Mouse (Mus musculus) forebrain, embryonic 10.5 days (tissue): Measurements from ENCODE around the gene Cnmd. TPM values are rescaled to one million over a fixed set of nuclear protein-coding genes. Genes with fewer than 3 reads are reported as not detected.

Source experiments
- DNase-seq: peaks from one replicate; pipeline ENCODE4 v3.0.0-alpha.2; 2017; ENCODE audit warnings: low spot score; ENCODE audit errors: extremely low spot score
- H3K27ac ChIP-seq: fragments of 300-500 bp; sonication (generic); 2 replicates; pipeline ENCODE4 v1.5.1; 2016; ENCODE audit warnings: mild to moderate bottlenecking
- H3K27me3 ChIP-seq: fragments of 300-500 bp; sonication (generic); 2 replicates; pipeline ENCODE4 v1.6.1; 2016; ENCODE audit warnings: mild to moderate bottlenecking; ENCODE audit not compliant: poor library complexity, severe bottlenecking
- H3K36me3 ChIP-seq: fragments of 300-500 bp; sonication (generic); replicated peaks from 2 replicates; pipeline ENCODE4 v1.6.1; 2016; ENCODE audit warnings: mild to moderate bottlenecking, moderate library complexity
- H3K4me1 ChIP-seq: fragments of 300-500 bp; sonication (generic); 2 replicates; pipeline ENCODE4 v1.6.1; 2016
- H3K4me3 ChIP-seq: fragments of 300-500 bp; sonication (generic); 2 replicates; pipeline ENCODE4 v1.5.1; 2016; ENCODE audit warnings: mild to moderate bottlenecking, moderate library complexity
- H3K9me3 ChIP-seq: fragments of 300-500 bp; sonication (generic); 2 replicates; pipeline ENCODE4 v1.6.1; 2016; ENCODE audit warnings: mild to moderate bottlenecking, moderate library complexity
- WGBS: fragments of 180-500 bp; shearing (Covaris S2); methylation state at CpG from one replicate; pipeline ENCODE4 v1.1.7; 2016; 5-methylcytosine and 5-hydroxymethylcytosine counted together
- polyA plus RNA-seq: library from polyadenylated mRNA; unstranded; fragments of >200 nt; fragmentation: Nextera tagmentation; extraction: Ambion mirVana; gene quantifications from 2 replicates; pipeline ENCODE4 v1.2.1, GENCODE M21; 2016

Cnmd gene
- polyA plus RNA-seq, 1 experiment from 2014 or later = 1.7 TPM

- WGBS = 84% methylated on average over 5 of the region's 5 CpGs
- no peak for DNase-seq
Observed at GRCm38 (mm10) chr14:79672567-79672966, 10.6 kb upstream of the Cnmd start.

GRCm38 (mm10) chr14:79671008-79671407 is 9.0 kb upstream of the Cnmd start:
- no peaks in the 10 kb centered on the region for H3K9me3 ChIP-seq
- H3K4me3 ChIP-seq = no peak overlapping the region
- DNase-seq = no peak
- H3K27ac ChIP-seq = no peak overlapping the region
- no peaks in the 10 kb centered on the region for H3K36me3 ChIP-seq
- H3K4me1 ChIP-seq = peaks cover 17% of the 10 kb centered on the region
- H3K27me3 ChIP-seq = no peaks in the 10 kb centered on the region
- 96% methylated on average over 3 of the region's 3 CpGs for WGBS

More at GRCm38 (mm10) chr14:79672567-79672966, 10.6 kb upstream of the Cnmd start:
- H3K36me3 ChIP-seq = no peaks in the 10 kb centered on the region
- no peaks in the 10 kb centered on the region for H3K27me3 ChIP-seq
- no peaks in the 10 kb centered on the region for H3K9me3 ChIP-seq
- peaks cover 32% of the 10 kb centered on the region for H3K4me1 ChIP-seq
- no peak overlapping the region for H3K4me3 ChIP-seq
- no peak overlapping the region for H3K27ac ChIP-seq

- Histone ChIP-seq H3K9me3 (no peaks in the 10 kb centered on the region), H3K4me1 (peaks cover 28% of the 10 kb centered on the region), H3K27ac (peak overlapping the region; percentile 54), H3K36me3 (no peaks in the 10 kb centered on the region), H3K27me3 (peaks cover 23% of the 10 kb centered on the region), H3K4me3 (peak overlapping the region; percentile 44)
- DNase-seq = peak; percentile 70
- 20% methylated on average over 33 of the region's 33 CpGs for WGBS
Observed at GRCm38 (mm10) chr14:79661005-79661917, 709 bp downstream of the Cnmd start.

GRCm38 (mm10) chr14:79660467-79660866 is 1.5 kb downstream of the Cnmd start:
- H3K4me3 ChIP-seq = no peak overlapping the region
- 50% methylated on average over 5 of the region's 5 CpGs for WGBS
- H3K4me1 ChIP-seq = peaks cover 28% of the 10 kb centered on the region
- H3K9me3 ChIP-seq = no peaks in the 10 kb centered on the region
- H3K27me3 ChIP-seq = peaks cover 23% of the 10 kb centered on the region
- no peak overlapping the region for H3K27ac ChIP-seq
- H3K36me3 ChIP-seq = no peaks in the 10 kb centered on the region
- no peak for DNase-seq

GRCm38 (mm10) chr14:79658748-79659508 is 3.0 kb downstream of the Cnmd start:
- no peak for DNase-seq

GRCm38 (mm10) chr14:79658286-79658685 is 3.7 kb downstream of the Cnmd start:
- no peaks in the 10 kb centered on the region for H3K36me3 ChIP-seq
- peaks cover 28% of the 10 kb centered on the region for H3K4me1 ChIP-seq
- WGBS = 65% methylated on average over 5 of the region's 5 CpGs
- H3K27ac ChIP-seq = peak overlapping the region; percentile 57; the same call in 1 of the 2 replicates
- peaks cover 23% of the 10 kb centered on the region for H3K27me3 ChIP-seq
- no peaks in the 10 kb centered on the region for H3K9me3 ChIP-seq
- no peak for DNase-seq
- H3K4me3 ChIP-seq = no peak overlapping the region

More at GRCm38 (mm10) chr14:79658748-79659508, 3.0 kb downstream of the Cnmd start:
- Histone ChIP-seq H3K36me3 (no peaks in the 10 kb centered on the region), H3K9me3 (no peaks in the 10 kb centered on the region), H3K4me3 (no peak overlapping the region), H3K4me1 (peaks cover 28% of the 10 kb centered on the region), H3K27ac (0 out of 2 replicates have a peak overlapping the region, but pooled peaks have one; percentile 57), H3K27me3 (peaks cover 23% of the 10 kb centered on the region)
- 82% methylated on average over 6 of the region's 6 CpGs for whole genome bisulfite sequencing

- H3K36me3 ChIP-seq = no peaks in the 10 kb centered on the region
- no peaks in the 10 kb centered on the region for H3K27me3 ChIP-seq
- DNase-seq = no peak
- no peaks in the 10 kb centered on the region for H3K4me1 ChIP-seq
- H3K4me3 ChIP-seq = no peak overlapping the region
- 84% methylated on average over 4 of the region's 4 CpGs for WGBS
- no peak overlapping the region for H3K27ac ChIP-seq
- no peaks in the 10 kb centered on the region for H3K9me3 ChIP-seq
Observed at GRCm38 (mm10) chr14:79652654-79653053, 9.3 kb downstream of the Cnmd start.

GRCm38 (mm10) chr14:79649680-79650079 is 12.3 kb downstream of the Cnmd start:
- no peaks in the 10 kb centered on the region for H3K36me3 ChIP-seq
- no peak overlapping the region for H3K27ac ChIP-seq
- H3K4me1 ChIP-seq = peaks cover 10% of the 10 kb centered on the region
- DNase-seq = no peak
- 0 out of 2 replicates have a peak, but pooled peaks cover 6% of the 10 kb centered on the region for H3K27me3 ChIP-seq
- H3K9me3 ChIP-seq = no peaks in the 10 kb centered on the region
- 93% methylated on average over 3 of the region's 3 CpGs for WGBS
- no peak overlapping the region for H3K4me3 ChIP-seq

GRCm38 (mm10) chr14:79645378-79645777 is 16.6 kb downstream of the Cnmd start:
- WGBS = 41% methylated on average over 11 of the region's 11 CpGs
- H3K9me3 ChIP-seq = no peaks in the 10 kb centered on the region
- H3K4me1 ChIP-seq = peaks cover 10% of the 10 kb centered on the region
- no peak for DNase-seq
- H3K27ac ChIP-seq = no peak overlapping the region
- H3K36me3 ChIP-seq = no peaks in the 10 kb centered on the region
- no peak overlapping the region for H3K4me3 ChIP-seq
- 0 out of 2 replicates have a peak, but pooled peaks cover 6% of the 10 kb centered on the region for H3K27me3 ChIP-seq

- DNase-seq = no peak
- H3K36me3 ChIP-seq = no peaks in the 10 kb centered on the region
- no peaks in the 10 kb centered on the region for H3K9me3 ChIP-seq
- H3K4me3 ChIP-seq = no peak overlapping the region
- 86% methylated on average over 9 of the region's 9 CpGs for WGBS
- H3K27ac ChIP-seq = no peak overlapping the region
- 0 out of 2 replicates have a peak, but pooled peaks cover 6% of the 10 kb centered on the region for H3K27me3 ChIP-seq
- H3K4me1 ChIP-seq = peaks cover 16% of the 10 kb centered on the region
Observed at GRCm38 (mm10) chr14:79642063-79642462, 19.9 kb downstream of the Cnmd start.

GRCm38 (mm10) chr14:79636814-79637213 is 25.2 kb downstream of the Cnmd start:
- Histone ChIP-seq H3K27me3 (no peaks in the 10 kb centered on the region), H3K36me3 (peaks cover 6% of the 10 kb centered on the region), H3K4me3 (no peak overlapping the region), H3K9me3 (no peaks in the 10 kb centered on the region), H3K27ac (no peak overlapping the region), H3K4me1 (peaks cover 6% of the 10 kb centered on the region; the same call in 1 of the 2 replicates)
- 86% methylated on average over 4 of the region's 4 CpGs for WGBS
- no peak for DNase-seq

GRCm38 (mm10) chr14:79633196-79633595 is 28.8 kb downstream of the Cnmd start:
- H3K9me3 ChIP-seq = no peaks in the 10 kb centered on the region
- H3K4me3 ChIP-seq = no peak overlapping the region
- H3K27ac ChIP-seq = no peak overlapping the region
- WGBS = 94% methylated on average over 2 of the region's 2 CpGs
- H3K4me1 ChIP-seq = peaks cover 6% of the 10 kb centered on the region; the same call in 1 of the 2 replicates
- no peak for DNase-seq
- H3K36me3 ChIP-seq = peaks cover 41% of the 10 kb centered on the region
- no peaks in the 10 kb centered on the region for H3K27me3 ChIP-seq
